Mouse (Mus musculus): Measurements from ENCODE around the gene Zbtb11.

DNA sequence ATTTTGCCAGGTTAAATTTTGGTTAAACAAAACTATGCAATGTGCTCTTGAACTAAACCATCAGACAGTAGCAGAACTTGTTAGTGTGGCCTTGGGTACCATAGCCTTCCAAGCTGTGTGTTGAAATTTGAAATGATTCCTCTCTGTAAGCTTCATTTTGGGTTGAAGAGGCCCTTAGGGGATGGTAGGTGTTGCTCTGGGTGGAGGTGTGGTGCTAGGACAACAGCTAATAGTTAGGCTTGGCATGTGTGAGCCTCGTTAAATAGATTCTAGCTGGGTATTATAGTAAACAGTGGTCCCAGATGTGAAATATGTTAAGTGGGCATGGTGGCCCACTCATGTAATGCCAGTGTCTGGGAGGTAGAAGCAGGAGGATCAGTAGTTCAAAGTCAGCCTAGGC, 6.5 kb upstream of the Zbtb11 start:
- no peak for TF ChIP-seq CTCF (IDR thresholded peaks at IDR 0.05; ENCODE audit: control insufficient read depth, insufficient read depth, insufficient replicate concordance, low read depth, low read length)
- no peak for TF ChIP-seq POLR2A (IDR thresholded peaks at IDR 0.05; ENCODE audit: control insufficient read depth, low read depth, low read length)
